Mouse (Mus musculus) MEL (cell line): ENCODE data around the gene Lrrc31. TPM values are rescaled to one million over a fixed set of nuclear protein-coding genes. Genes with fewer than 3 reads are reported as not detected.

ENCODE experiments used
- DNase-seq: peaks from one replicate; pipeline ENCODE4 v3.0.0; 2011; ENCODE audit warnings: low read depth, low spot score
- H3K27ac ChIP-seq: 2 replicates; pipeline ENCODE4 v1.5.1; 2012; ENCODE audit warnings: low read depth, mild to moderate bottlenecking, control low read depth, low read length, moderate library complexity; ENCODE audit not compliant: control insufficient read depth
- H3K27me3 ChIP-seq, 2 experiments: fragments of 150-350 bp in 1 of 2; sonication (generic) in 1 of 2; 2 replicates each; pipeline ENCODE4 v1.6.1; 2012; ENCODE audit warnings: low read length in 2 of 2, mild to moderate bottlenecking in 2 of 2, improper control_type of control experiment in 1 of 2, moderate library complexity in 1 of 2; ENCODE audit not compliant: insufficient read depth in 2 of 2, control insufficient read depth in 1 of 2
- H3K36me3 ChIP-seq, 2 experiments: 2 replicates each; pipeline ENCODE4 v1.6.1; 2012 to 2014; ENCODE audit warnings: low read length in 2 of 2, improper control_type of control experiment in 1 of 2, inconsistent platforms in 1 of 2, mild to moderate bottlenecking in 1 of 2; ENCODE audit not compliant: insufficient read depth in 2 of 2, control insufficient read depth in 1 of 2
- H3K4me1 ChIP-seq, 2 experiments: fragments of 150-350 bp in 1 of 2; sonication (generic) in 1 of 2; 2 replicates each; pipeline ENCODE4 v1.6.1; 2012; ENCODE audit warnings: low read length in 2 of 2, improper control_type of control experiment in 1 of 2, mild to moderate bottlenecking in 1 of 2; ENCODE audit not compliant: insufficient read depth in 2 of 2, control insufficient read depth in 1 of 2
- H3K4me3 ChIP-seq, 2 experiments: fragments of 150-350 bp in 1 of 2; sonication (generic) in 1 of 2; 2 replicates each; pipeline ENCODE4 v1.5.1; 2012; ENCODE audit warnings: low read depth in 2 of 2, low read length in 2 of 2, mild to moderate bottlenecking in 2 of 2, moderate library complexity in 2 of 2, control low read depth in 1 of 2, improper control_type of control experiment in 1 of 2; ENCODE audit not compliant: control insufficient read depth in 1 of 2, insufficient read depth in 1 of 2
- H3K79me2 ChIP-seq: 2 replicates; pipeline ENCODE4 v1.6.1; 2012; ENCODE audit warnings: mild to moderate bottlenecking, low read length, moderate library complexity; ENCODE audit not compliant: control insufficient read depth, poor library complexity, insufficient read depth
- H3K9ac ChIP-seq: 2 replicates; pipeline ENCODE4 v1.6.1; 2012; ENCODE audit warnings: low read depth, mild to moderate bottlenecking, control low read depth, low read length, moderate library complexity; ENCODE audit not compliant: control insufficient read depth, poor library complexity, severe bottlenecking
- H3K9me3 ChIP-seq: fragments of 150-350 bp; sonication (generic); replicated peaks from 2 replicates; pipeline ENCODE4 v1.6.1; 2012; ENCODE audit warnings: mild to moderate bottlenecking, low read length, improper control_type of control experiment, moderate library complexity; ENCODE audit not compliant: insufficient read depth
- ELF1 ChIP-seq: IDR thresholded peaks from 2 replicates; pipeline ENCODE4 v1.6.1; 2014; ENCODE audit warnings: low read depth, mild to moderate bottlenecking, inconsistent platforms, low read length, improper control_type of control experiment, moderate library complexity
- EP300 ChIP-seq, 2 experiments: IDR thresholded peaks; 2 replicates each; pipeline ENCODE4 v1.6.1; 2011; ENCODE audit warnings: improper control_type of control experiment in 2 of 2, low read length in 2 of 2, low read depth in 1 of 2, mild to moderate bottlenecking in 1 of 2
- ETS1 ChIP-seq: IDR thresholded peaks from 2 replicates; pipeline ENCODE4 v1.6.1; 2012; ENCODE audit warnings: low read depth, mild to moderate bottlenecking, inconsistent platforms, low read length, improper control_type of control experiment, moderate library complexity
- JUND ChIP-seq: IDR thresholded peaks from 2 replicates; pipeline ENCODE4 v1.6.1; 2011; ENCODE audit warnings: low read depth, mild to moderate bottlenecking, improper control_type of control experiment, low read length
- KAT2A ChIP-seq: conservative IDR thresholded peaks from 2 replicates; pipeline ENCODE4 v1.6.1; 2012; ENCODE audit warnings: low read depth, low read length, improper control_type of control experiment, inconsistent platforms
- MAX ChIP-seq: IDR thresholded peaks from 2 replicates; pipeline ENCODE4 v1.6.1; 2011; ENCODE audit warnings: low read length, improper control_type of control experiment
- MAZ ChIP-seq: IDR thresholded peaks from 2 replicates; pipeline ENCODE4 v1.6.1; 2012; ENCODE audit warnings: low read depth, mild to moderate bottlenecking, inconsistent platforms, low read length, improper control_type of control experiment
- MEF2A ChIP-seq: IDR thresholded peaks from 2 replicates; pipeline ENCODE4 v1.6.1; 2014; ENCODE audit warnings: low read depth, mild to moderate bottlenecking, inconsistent platforms, low read length, improper control_type of control experiment; ENCODE audit not compliant: poor library complexity, insufficient replicate concordance, severe bottlenecking; ENCODE audit errors: extremely low read depth
- MXI1 ChIP-seq: IDR thresholded peaks from 2 replicates; pipeline ENCODE4 v1.6.1; 2011; ENCODE audit warnings: mild to moderate bottlenecking, low read depth, low read length, improper control_type of control experiment
- MYB ChIP-seq: IDR thresholded peaks from 2 replicates; pipeline ENCODE4 v1.6.1; 2011; ENCODE audit warnings: mild to moderate bottlenecking, low read depth, low read length, improper control_type of control experiment
- MYC ChIP-seq: IDR thresholded peaks from 2 replicates; pipeline ENCODE4 v1.6.1; 2011; ENCODE audit warnings: low read depth, mild to moderate bottlenecking, low read length, improper control_type of control experiment, moderate library complexity
- NELFE ChIP-seq: IDR thresholded peaks from 2 replicates; pipeline ENCODE4 v1.6.1; 2011; ENCODE audit warnings: low read depth, low read length, improper control_type of control experiment
- POLR2A ChIP-seq, 2 experiments: IDR thresholded peaks; 2 replicates each; pipeline ENCODE4 v1.6.1; 2011 to 2012; ENCODE audit warnings: low read length in 2 of 2, mild to moderate bottlenecking in 2 of 2, control low read depth in 1 of 2, improper control_type of control experiment in 1 of 2, low read depth in 1 of 2, moderate library complexity in 1 of 2; ENCODE audit not compliant: control insufficient read depth in 1 of 2, insufficient read depth in 1 of 2, poor library complexity in 1 of 2
- POLR2AphosphoS5 ChIP-seq: IDR thresholded peaks from 2 replicates; pipeline ENCODE4 v1.6.1; 2012; ENCODE audit warnings: low read depth, borderline replicate concordance, mild to moderate bottlenecking, inconsistent platforms, low read length, moderate library complexity, mixed read lengths
- RAD21 ChIP-seq: IDR thresholded peaks from 2 replicates; pipeline ENCODE4 v1.6.1; 2011; ENCODE audit warnings: mild to moderate bottlenecking, low read depth, low read length, improper control_type of control experiment
- TAL1 ChIP-seq: IDR thresholded peaks from 2 replicates; pipeline ENCODE4 v1.6.1; 2012; ENCODE audit warnings: mild to moderate bottlenecking, inconsistent platforms, low read length, moderate library complexity, mixed read lengths
- TBP ChIP-seq: IDR thresholded peaks from 2 replicates; pipeline ENCODE4 v1.8.0; 2011; ENCODE audit warnings: low read depth, low read length, improper control_type of control experiment
- ZC3H11A ChIP-seq: IDR thresholded peaks from 2 replicates; pipeline ENCODE4 v1.6.1; 2012; ENCODE audit warnings: low read depth, mild to moderate bottlenecking, inconsistent platforms, low read length, improper control_type of control experiment
- polyA plus RNA-seq, 2 experiments: library from polyadenylated mRNA; stranded (reverse) in 1 of 2; unstranded in 1 of 2; fragments of >175 nt in 1 of 2; fragments of >200 nt in 1 of 2; gene quantifications; 2 replicates each; pipeline versions ENCODE4 v1.2.1 to v1.2.4; 2012; ENCODE audit warnings: low replicate concordance in 2 of 2, low read depth in 1 of 2; ENCODE audit not compliant: insufficient read length in 2 of 2, insufficient read depth in 1 of 2, missing spikeins in 1 of 2
- total RNA-seq: library from RNA; depleted of rRNA; stranded (reverse); fragments of 300-350 nt; gene quantifications from 2 replicates; pipeline ENCODE4 v1.2.3, GENCODE M21; 2012

Lrrc31 gene
- total and polyA plus RNA-seq, 3 experiments: 0.03 TPM; not detected in 2

DNA sequence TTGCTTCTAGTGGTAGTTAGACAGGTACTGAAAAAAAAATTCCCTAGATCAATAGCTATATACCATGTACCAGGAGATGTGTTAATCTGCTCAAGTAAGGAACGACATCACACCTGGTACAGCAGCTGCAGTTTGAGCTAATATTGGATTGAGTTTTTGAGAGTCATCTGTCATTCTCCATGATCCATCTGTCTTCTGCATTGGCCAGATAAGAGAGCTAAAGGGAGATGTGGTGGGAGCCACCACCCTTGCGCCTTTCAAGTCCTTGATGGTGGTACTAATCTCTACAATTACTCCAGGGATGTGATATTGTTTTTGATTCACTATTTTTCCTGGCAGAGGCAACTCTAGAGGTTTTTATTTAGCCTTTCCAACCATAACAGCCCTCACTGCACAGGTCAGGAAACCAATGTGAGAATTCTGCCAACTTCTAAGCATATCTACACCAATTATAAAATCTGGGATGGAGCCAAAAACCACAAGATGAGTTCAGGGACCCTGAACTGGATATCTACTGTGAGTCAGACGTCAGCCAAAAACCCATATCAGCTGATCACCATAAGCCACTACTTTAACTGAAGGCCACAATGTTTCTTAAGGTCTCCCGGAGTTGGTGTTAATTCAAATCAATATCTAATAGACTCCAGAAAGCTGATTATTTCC lies 7.1 kb upstream of the Lrrc31 start (continued):
- TF ChIP-seq EP300 (IDR thresholded peaks at IDR 0.05; ENCODE audit: low read depth in 1 of 2, low read length in 2 of 2) (peak; percentile 94 to 95), MAZ (no peak), MAX (0 out of 2 replicates have a peak, but pooled peaks have one; percentile 16), JUND (0 out of 2 replicates have a peak, but pooled peaks have one; percentile 19), MYB (peak; percentile 72), MEF2A (peak; percentile 58; the same call in 1 of the 2 replicates)
- TF ChIP-seq, all 39 proteins: peak for 18

DNA sequence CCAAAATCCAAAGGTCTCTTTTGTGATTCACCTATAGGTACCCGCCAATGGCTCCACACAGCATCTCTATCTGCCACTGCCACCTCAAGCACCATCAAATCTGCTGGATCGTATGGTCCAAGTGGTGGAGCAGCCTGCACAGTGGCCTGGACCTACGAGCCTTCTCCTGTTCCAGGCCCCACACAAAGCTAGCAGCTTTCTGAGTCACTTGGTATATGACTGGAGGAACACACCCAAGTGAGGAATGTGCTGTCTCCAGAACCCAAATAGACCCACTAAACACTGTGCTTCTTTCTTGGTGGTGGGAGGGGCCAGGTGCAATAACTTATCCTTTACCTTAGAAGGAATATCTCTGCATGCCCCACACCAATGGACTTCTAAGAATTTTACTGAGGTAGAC lies 6.3 kb upstream of the Lrrc31 start:
- Histone ChIP-seq H3K9me3 (no peaks in the 10 kb centered on the region), H3K4me3 (no peak overlapping the region), H3K27ac (no peak overlapping the region), H3K4me1 (peaks cover 10 to 13% of the 10 kb centered on the region in 2 experiments), H3K36me3 (peaks cover 0 to 16% of the 10 kb centered on the region in 2 experiments; a peak in 2 of 4 replicates), H3K9ac (no peak overlapping the region), H3K27me3 (no peaks in the 10 kb centered on the region; a peak in 1 of 4 replicates), H3K79me2 (no peaks in the 10 kb centered on the region)
- no peak for DNase-seq
- TF ChIP-seq ZC3H11A (no peak), MYC (no peak), MEF2A (no peak), TBP (no peak), KAT2A (no peak), POLR2A (IDR thresholded peaks at IDR 0.05; ENCODE audit: control insufficient read depth in 1 of 2, insufficient read depth in 1 of 2, low read depth in 1 of 2, low read length in 2 of 2, poor library complexity in 1 of 2) (no peak), RAD21 (no peak), MXI1 (no peak), NELFE (no peak), MAZ (no peak), POLR2AphosphoS5 (no peak), ETS1 (no peak)

DNA sequence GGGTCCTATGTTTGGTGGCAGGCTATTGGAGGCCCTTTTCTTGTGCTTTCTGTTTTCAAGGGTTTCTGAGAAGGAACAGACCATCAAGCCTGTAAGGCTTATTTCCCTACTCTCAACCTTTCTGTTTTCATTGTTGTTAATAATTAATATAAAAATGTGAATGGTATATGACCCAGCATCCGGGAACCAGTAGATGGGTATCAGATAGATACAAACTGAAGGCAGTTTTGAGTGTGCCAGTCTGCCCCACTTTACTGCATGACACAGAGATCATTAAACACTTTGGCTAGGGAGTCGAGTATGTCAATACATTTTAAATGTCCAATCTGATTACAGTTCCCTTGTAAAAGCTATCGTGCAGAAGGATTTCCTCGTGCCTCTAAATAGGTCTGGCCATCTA lies 1.8 kb downstream of the Lrrc31 start:
- H3K27ac ChIP-seq: no peak overlapping the region
- H3K9me3 ChIP-seq: no peaks in the 10 kb centered on the region
- H3K36me3 ChIP-seq: no peaks in the 10 kb centered on the region

More for the DNA sequence above, 1.8 kb downstream of the Lrrc31 start:
- Histone ChIP-seq H3K27me3 (no peaks in the 10 kb centered on the region), H3K4me3 (no peak overlapping the region), H3K9ac (no peak overlapping the region), H3K79me2 (no peaks in the 10 kb centered on the region), H3K4me1 (no peaks in the 10 kb centered on the region)
- no peak for DNase-seq
- TF ChIP-seq ELF1 (no peak), TAL1 (no peak)
